Mouse (Mus musculus) embryonic facial prominence, embryonic 13.5 days (tissue): ENCODE results near the gene Tm9sf2. TPM values are rescaled to one million over a fixed set of nuclear protein-coding genes. Genes with fewer than 3 reads are reported as not detected.
"Not testable (repeated sequence)": the region's sequence is repeated elsewhere in the genome, so short reads cannot be mapped to it uniquely, and the experiment has no call there.

Experiments used
- ATAC-seq: fragments of 200-750 bp; cut with Nextera tagmentation; 2 replicates; pipeline ENCODE4 v1.8.0; 2017; ENCODE audit warnings: low read depth; ENCODE audit not compliant: insufficient number of reproducible peaks, insufficient read depth, low FRiP score, low TSS enrichment
- H3K27ac ChIP-seq: fragments of 300-500 bp; sonication (generic); 2 replicates; pipeline ENCODE4 v1.5.1; 2015; ENCODE audit warnings: moderate library complexity, mild to moderate bottlenecking, inconsistent platforms
- H3K27me3 ChIP-seq: fragments of 300-500 bp; sonication (generic); 2 replicates; pipeline ENCODE4 v1.6.1; 2015; ENCODE audit warnings: mild to moderate bottlenecking, inconsistent platforms
- H3K36me3 ChIP-seq: fragments of 300-500 bp; sonication (generic); 2 replicates; pipeline ENCODE4 v1.6.1; 2015; ENCODE audit warnings: mild to moderate bottlenecking, inconsistent platforms
- H3K4me1 ChIP-seq: fragments of 300-500 bp; sonication (generic); 2 replicates; pipeline ENCODE4 v1.6.1; 2015; ENCODE audit warnings: inconsistent platforms
- H3K4me2 ChIP-seq: fragments of 300-500 bp; sonication (generic); 2 replicates; pipeline ENCODE4 v1.6.1; 2015; ENCODE audit warnings: moderate library complexity, mild to moderate bottlenecking, inconsistent platforms
- H3K4me3 ChIP-seq: fragments of 300-500 bp; sonication (generic); 2 replicates; pipeline ENCODE4 v1.5.1; 2015; ENCODE audit warnings: mild to moderate bottlenecking, inconsistent platforms
- H3K9ac ChIP-seq: fragments of 300-500 bp; sonication (generic); 2 replicates; pipeline ENCODE4 v1.6.1; 2015; ENCODE audit warnings: mild to moderate bottlenecking, inconsistent platforms
- H3K9me3 ChIP-seq: fragments of 300-500 bp; sonication (generic); 2 replicates; pipeline ENCODE4 v1.6.1; 2016; ENCODE audit warnings: inconsistent platforms
- WGBS: fragments of 180-500 bp; shearing (Covaris S2); methylation state at CpG from one replicate; pipeline ENCODE4 v1.1.7; 2015; ENCODE audit warnings: mixed read lengths; 5-methylcytosine and 5-hydroxymethylcytosine counted together
- polyA plus RNA-seq: library from polyadenylated mRNA; unstranded; fragments of >200 nt; fragmentation: Nextera tagmentation; extraction: Ambion mirVana; gene quantifications from 2 replicates; pipeline ENCODE4 v1.2.1, GENCODE M21; 2015

Gene Tm9sf2
- 148 and 160 TPM in 2 replicates for polyA plus RNA-seq

DNA sequence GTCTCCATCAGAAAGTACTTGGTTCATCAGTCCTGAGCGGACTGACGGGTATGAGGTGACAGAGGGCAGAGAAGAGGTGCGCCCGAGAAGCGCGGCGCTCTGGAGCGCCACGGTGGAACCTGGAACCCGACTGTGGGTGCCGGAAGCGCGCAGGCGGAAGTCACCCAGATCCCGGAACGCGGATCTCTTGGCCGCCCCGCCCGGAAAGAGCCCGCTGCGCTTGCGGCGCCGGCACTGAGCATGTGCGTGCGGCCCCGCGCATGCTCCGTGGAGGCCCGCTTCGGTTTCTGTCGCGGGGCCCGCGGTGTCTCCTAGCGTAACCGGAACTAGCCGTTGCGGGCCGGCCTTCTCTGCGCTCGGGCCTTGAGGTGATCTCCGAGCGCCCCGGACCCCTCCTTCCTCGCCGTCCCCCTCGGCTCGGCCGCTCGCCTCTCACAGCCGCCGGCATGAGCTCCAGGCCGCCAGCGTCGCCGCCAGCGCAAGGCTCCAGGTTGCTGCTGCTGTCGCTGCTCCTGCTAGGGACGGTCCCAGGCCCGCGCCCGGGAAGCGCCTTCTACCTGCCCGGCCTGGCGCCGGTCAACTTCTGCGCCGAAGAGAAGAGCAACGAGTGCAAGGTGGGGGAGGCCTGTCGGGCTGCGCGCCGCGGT, at the start of gene Tm9sf2:
Tm9sf2 (plus strand) TSS at position 217 of the 647 bp plus-strand sequence.
- H3K9me3 ChIP-seq: no peaks in the 10 kb centered on the region
- peak within 1 kb of the TSS; percentile 80 for H3K4me3 ChIP-seq
- peaks cover 29% of the 10 kb centered on the region for H3K4me1 ChIP-seq
- ATAC-seq: peak; percentile 85
- peak within 1 kb of the TSS; percentile 93 for H3K27ac ChIP-seq
- H3K36me3 ChIP-seq: 0 out of 2 replicates have a peak, but pooled peaks cover 10% of the 10 kb centered on the region
- peak within 1 kb of the TSS; percentile 81 for H3K4me2 ChIP-seq
- peak within 1 kb of the TSS; percentile 94 for H3K9ac ChIP-seq
- under 1% methylated on average over 76 of the region's 76 CpGs for WGBS
- H3K27me3 ChIP-seq: no peaks in the 10 kb centered on the region

DNA sequence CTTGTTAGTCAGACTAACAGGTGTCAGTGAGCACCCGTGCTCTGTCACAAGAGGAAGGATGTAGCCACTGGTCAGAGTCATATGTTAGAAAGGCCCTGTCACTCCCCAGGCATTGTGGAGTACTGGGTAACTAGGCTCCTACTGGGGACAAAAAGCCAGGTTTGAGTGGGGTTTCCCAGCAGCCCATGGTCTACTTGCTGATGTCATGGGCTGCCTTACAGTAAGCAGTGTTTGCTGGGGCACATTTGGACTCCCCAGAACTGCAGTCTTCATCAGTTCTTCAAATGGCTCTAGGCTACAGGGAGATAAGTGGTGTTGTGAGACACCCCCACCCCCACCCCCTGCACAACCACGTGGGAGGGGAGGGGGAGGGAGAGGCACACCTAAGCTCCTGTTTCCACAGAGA, 48.9 kb upstream of the Tm9sf2 start:
- 37% methylated on average over 2 of the region's 2 CpGs for WGBS
- no peaks in the 10 kb centered on the region for H3K36me3 ChIP-seq
- H3K9ac ChIP-seq: no peak overlapping the region
- H3K27ac ChIP-seq: no peak overlapping the region
- no peaks in the 10 kb centered on the region for H3K9me3 ChIP-seq
- no peak overlapping the region for H3K4me3 ChIP-seq
- H3K27me3 ChIP-seq: no peaks in the 10 kb centered on the region
- ATAC-seq: no peak
- H3K4me2 ChIP-seq: no peak overlapping the region
- no peaks in the 10 kb centered on the region; the same call in 1 of the 2 replicates for H3K4me1 ChIP-seq

DNA sequence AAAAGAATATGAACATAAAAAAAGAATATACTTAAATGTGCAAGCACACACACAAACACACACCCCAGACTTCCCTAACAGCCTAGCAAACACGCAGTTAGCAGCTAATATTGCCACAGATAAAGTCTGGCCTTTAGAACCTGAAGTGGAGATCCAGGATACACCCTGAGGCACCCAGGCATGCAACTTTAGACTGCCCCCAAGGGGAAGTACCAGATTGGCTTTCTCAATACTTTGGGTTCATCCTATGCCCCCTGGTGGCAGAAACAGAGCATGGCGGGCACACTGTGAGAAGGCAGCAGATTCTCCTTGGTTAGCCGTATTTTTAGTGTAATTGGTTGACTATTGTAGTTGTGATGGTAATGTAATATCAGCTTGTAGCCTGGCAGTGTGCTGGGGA, 46.2 kb upstream of the Tm9sf2 start:
- no peaks in the 10 kb centered on the region for H3K27me3 ChIP-seq
- no peaks in the 10 kb centered on the region for H3K4me1 ChIP-seq
- no peak overlapping the region for H3K4me3 ChIP-seq
- no peak overlapping the region for H3K9ac ChIP-seq
- H3K36me3 ChIP-seq: no peaks in the 10 kb centered on the region
- no peaks in the 10 kb centered on the region for H3K9me3 ChIP-seq
- ATAC-seq: no peak
- H3K4me2 ChIP-seq: no peak overlapping the region
- WGBS: 7% methylated on average over 3 of the region's 3 CpGs
- H3K27ac ChIP-seq: no peak overlapping the region

DNA sequence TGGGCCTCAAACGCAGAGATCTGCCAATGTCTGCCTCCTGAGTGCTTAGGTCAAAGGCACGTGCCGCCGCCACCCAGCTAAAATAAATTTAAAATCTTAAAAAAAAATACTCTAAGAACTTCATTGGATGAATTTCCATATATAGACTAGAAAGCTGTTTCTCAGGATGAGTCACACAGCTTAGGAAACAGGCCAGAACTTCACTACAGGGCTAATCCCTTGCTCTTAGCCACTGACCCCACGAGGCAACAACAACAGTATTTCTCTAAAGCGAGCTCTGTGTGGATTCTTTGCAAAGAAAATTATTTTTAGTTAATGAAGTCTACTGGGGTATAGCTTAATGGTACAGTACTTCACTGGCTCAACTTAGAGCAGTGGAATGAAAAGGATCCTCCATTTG, 45.5 kb upstream of the Tm9sf2 start:
- Histone ChIP-seq H3K4me3 (no peak overlapping the region), H3K4me2 (no peak overlapping the region), H3K36me3 (no peaks in the 10 kb centered on the region), H3K9ac (no peak overlapping the region), H3K27ac (no peak overlapping the region), H3K4me1 (no peaks in the 10 kb centered on the region), H3K9me3 (no peaks in the 10 kb centered on the region), H3K27me3 (no peaks in the 10 kb centered on the region)
- ATAC-seq: no peak
- WGBS: 90% methylated on average over 6 of the region's 6 CpGs

DNA sequence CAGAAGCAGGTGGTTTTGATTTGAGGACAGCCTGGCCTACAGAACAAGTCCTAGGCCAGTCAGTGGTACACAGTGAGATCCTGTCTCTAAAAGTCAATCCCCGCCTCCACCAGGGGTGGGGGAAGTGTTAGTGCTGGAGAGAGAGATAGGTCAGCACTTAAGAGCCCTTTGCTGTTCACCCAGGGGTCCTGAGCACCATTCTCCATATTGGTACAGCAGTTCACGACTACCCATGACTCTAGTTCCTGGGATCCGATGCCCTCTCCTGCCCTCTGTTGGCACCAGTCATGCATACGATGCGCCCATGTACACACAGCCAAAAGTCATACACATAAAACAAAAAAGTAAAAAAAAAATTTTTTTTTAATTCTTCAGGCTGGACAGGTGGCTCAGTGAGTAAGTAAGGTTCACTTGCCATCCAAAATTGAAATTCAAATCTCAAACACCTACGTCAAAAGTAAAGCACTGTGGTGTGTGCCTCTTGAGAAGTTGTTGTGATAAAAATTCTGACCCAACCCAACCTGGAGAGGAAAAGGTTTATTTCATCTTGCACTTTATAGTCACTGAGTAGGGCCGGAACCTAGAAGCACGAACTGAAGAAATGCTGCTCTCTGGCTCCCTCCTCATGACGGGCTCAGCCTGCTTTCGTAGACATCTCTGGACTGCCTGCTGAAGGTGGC, 44.3 kb upstream of the Tm9sf2 start:
- no peaks in the 10 kb centered on the region for H3K4me1 ChIP-seq
- no peak overlapping the region for H3K4me3 ChIP-seq
- 80% methylated on average over 10 of the region's 10 CpGs for WGBS
- H3K27ac ChIP-seq: no peak overlapping the region
- H3K9ac ChIP-seq: no peak overlapping the region
- ATAC-seq: no peak
- H3K27me3 ChIP-seq: no peaks in the 10 kb centered on the region
- no peak overlapping the region for H3K4me2 ChIP-seq
- H3K9me3 ChIP-seq: no peaks in the 10 kb centered on the region
- no peaks in the 10 kb centered on the region for H3K36me3 ChIP-seq

DNA sequence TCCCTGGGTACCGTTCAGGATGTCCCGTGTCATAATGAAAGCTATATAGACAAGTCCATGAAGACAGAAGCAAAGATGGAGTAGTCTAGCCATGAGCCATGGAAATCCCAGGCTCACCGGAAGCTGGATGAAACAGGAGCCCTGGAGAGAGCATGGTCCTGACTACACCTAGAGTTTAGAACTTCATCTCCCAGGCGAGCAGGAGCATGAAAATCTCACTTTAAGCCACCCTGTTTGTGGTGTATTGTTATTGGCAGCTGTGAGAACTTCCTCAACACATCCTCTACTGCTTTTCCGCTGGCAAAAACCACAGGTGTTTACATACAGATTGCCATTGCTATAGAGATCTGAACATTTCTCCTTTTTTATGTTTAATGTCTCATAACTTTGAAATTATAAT, 43.2 kb upstream of the Tm9sf2 start:
- WGBS: 81% methylated on average over 5 of the region's 5 CpGs
- no peak overlapping the region for H3K27ac ChIP-seq
- H3K4me2 ChIP-seq: no peak overlapping the region
- no peaks in the 10 kb centered on the region for H3K27me3 ChIP-seq
- ATAC-seq: no peak
- no peaks in the 10 kb centered on the region for H3K9me3 ChIP-seq
- H3K36me3 ChIP-seq: no peaks in the 10 kb centered on the region
- H3K9ac ChIP-seq: no peak overlapping the region
- H3K4me1 ChIP-seq: no peaks in the 10 kb centered on the region
- no peak overlapping the region for H3K4me3 ChIP-seq

DNA sequence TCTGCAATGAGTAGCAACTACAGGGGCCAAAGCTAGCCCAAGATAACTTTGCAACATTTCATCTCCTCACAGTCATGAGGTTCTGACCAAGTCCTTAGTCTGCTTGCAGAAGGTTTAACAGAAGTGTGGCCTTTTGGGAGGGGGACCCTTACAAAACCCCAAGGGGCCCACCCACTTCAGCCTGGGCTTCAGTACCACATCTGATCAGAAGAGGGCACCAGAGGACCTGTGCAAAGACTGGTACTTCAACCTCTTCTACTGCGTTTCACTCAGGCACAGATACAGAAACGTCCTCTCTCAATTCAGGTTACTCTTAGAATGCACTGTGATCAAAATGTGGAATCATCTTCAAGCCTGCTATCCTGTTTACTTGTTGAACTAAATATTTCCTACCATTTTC, 42.3 kb upstream of the Tm9sf2 start:
- 3% methylated on average over 2 of the region's 2 CpGs for WGBS

DNA sequence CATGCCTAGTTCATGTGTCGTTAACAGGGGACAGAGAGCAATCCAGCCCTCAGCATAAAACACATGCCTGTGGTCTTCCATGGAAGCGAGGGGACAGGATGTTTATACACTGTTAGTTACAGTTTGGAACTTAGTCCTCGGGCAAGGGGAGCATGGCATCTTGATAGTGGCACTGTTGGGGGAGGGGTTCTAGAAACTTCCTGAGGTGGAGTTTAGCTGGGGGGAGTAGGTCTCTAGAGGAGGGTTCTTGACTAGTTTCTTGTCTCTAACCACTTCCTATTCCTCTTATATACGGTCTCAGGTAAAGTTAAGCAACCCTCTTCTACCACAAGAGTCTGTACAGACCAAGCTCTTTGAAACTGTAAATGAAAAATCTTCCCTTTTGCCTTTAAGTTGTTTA, 40.6 kb upstream of the Tm9sf2 start:
- WGBS: 55% methylated on average over 4 of the region's 4 CpGs
- no peak overlapping the region for H3K4me2 ChIP-seq
- H3K9ac ChIP-seq: no peak overlapping the region
- no peaks in the 10 kb centered on the region for H3K4me1 ChIP-seq
- H3K27me3 ChIP-seq: no peaks in the 10 kb centered on the region
- H3K9me3 ChIP-seq: no peaks in the 10 kb centered on the region
- no peak overlapping the region for H3K4me3 ChIP-seq
- H3K27ac ChIP-seq: no peak overlapping the region
- H3K36me3 ChIP-seq: no peaks in the 10 kb centered on the region
- ATAC-seq: no peak

More for the DNA sequence above, 42.3 kb upstream of the Tm9sf2 start:
- no peak overlapping the region for H3K9ac ChIP-seq
- no peak overlapping the region for H3K27ac ChIP-seq
- ATAC-seq: no peak
- H3K4me1 ChIP-seq: no peaks in the 10 kb centered on the region
- no peak overlapping the region for H3K4me2 ChIP-seq
- H3K27me3 ChIP-seq: no peaks in the 10 kb centered on the region
- H3K4me3 ChIP-seq: no peak overlapping the region
- no peaks in the 10 kb centered on the region for H3K9me3 ChIP-seq
- no peaks in the 10 kb centered on the region for H3K36me3 ChIP-seq

DNA sequence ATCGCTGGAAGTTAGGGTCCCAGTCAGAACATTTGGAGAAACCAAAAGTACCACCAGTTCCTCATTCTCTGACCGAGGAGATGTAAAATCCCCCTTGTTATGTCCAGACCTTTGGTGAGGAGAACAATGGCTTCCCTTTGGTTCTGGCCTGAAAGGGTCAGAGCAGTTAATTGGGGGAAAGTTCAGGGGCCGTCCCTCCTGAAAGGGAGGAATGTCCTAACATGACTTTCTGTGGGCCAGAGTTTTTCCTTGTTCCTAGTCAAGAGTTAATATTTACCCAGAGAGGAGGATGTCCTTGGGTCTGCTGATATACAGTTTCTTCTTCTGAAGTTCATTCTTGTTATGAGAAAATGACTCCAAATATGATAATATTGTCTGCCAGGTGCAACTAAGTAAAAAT, 38.8 kb upstream of the Tm9sf2 start:
- not testable (repeated sequence) for H3K4me2 ChIP-seq, H3K27me3 ChIP-seq, ATAC-seq, H3K9me3 ChIP-seq, H3K4me3 ChIP-seq, H3K36me3 ChIP-seq, H3K9ac ChIP-seq, H3K27ac ChIP-seq, H3K4me1 ChIP-seq
- 39% methylated on average over 3 of the region's 3 CpGs for WGBS

DNA sequence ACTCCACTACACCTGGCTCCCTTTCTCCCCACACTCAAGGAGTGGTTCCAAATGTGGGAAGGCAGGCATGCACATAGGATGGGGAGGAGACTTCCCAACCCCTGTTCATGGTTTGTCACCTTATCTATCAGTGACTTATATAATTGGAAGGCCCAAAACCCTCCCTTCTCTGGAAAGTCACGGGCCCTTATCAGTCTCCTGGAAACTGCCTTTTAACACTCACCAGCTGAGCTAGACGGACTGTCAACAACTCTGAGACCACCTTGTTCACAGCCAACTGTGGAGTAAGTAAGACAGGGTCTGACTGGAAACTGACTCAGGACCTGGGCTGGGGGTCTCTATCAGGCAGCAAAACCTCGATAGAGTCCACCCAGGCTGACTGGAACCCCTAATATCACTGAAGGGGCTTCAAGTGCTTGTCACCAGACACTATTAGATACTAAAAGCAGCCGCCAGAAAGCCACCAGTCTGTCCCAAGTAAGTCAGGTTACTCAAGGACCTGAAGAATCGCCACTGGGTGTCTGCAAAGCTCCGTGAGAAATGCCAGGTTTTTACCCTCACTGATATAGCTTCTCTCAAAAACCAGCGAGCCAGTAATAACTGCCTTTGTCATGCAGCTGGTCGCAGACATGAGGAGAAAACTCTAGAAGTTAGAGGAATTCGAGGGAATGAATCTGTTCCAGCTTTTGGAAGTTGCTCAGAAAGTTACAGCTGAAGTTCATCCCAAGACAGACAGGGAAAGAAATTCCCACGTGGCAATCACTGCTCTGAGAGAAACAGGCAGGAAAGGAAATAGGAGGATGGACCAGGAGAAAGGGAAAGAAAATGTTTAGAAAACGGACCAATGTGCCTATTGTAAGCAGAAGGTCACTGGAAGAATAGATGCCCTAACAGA, 37.8 kb upstream of the Tm9sf2 start:
- no peaks in the 10 kb centered on the region for H3K36me3 ChIP-seq
- H3K4me3 ChIP-seq: no peak overlapping the region
- no peaks in the 10 kb centered on the region for H3K27me3 ChIP-seq
- no peak for ATAC-seq
- no peaks in the 10 kb centered on the region for H3K4me1 ChIP-seq
- H3K27ac ChIP-seq: no peak overlapping the region
- H3K4me2 ChIP-seq: no peak overlapping the region
- H3K9me3 ChIP-seq: no peaks in the 10 kb centered on the region
- H3K9ac ChIP-seq: no peak overlapping the region
- 59% methylated on average over 11 of the region's 11 CpGs for WGBS

DNA sequence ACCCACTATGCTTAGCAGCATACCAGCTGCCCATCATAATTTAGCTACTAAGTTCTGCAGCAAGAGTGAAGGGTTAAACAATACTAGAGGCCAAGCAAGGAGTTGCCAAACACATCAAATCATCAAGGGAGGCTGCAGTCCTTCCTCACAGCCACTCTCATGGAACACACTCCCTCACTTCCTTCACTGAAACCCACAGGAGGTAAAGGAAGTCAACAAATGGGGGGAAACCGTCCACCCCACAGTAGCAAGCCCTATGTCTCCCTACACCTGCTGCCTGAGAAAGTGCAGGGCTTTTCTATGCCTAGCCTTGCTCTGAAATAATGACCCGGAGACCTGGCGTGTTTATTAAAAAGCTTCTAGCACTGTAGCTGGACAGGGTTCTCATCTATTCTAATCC, 36.9 kb upstream of the Tm9sf2 start:
- WGBS: 78% methylated on average over 3 of the region's 3 CpGs

More for the DNA sequence above, 36.9 kb upstream of the Tm9sf2 start:
- ATAC-seq: no peak
- Histone ChIP-seq H3K36me3 (no peaks in the 10 kb centered on the region), H3K4me3 (no peak overlapping the region), H3K9me3 (no peaks in the 10 kb centered on the region), H3K27ac (no peak overlapping the region), H3K27me3 (no peaks in the 10 kb centered on the region), H3K4me2 (no peak overlapping the region), H3K4me1 (no peaks in the 10 kb centered on the region), H3K9ac (no peak overlapping the region)
